Mouse (Mus musculus): Measurements from ENCODE around the gene Sobp.

GRCm38 (mm10) chr10:43052462-43052861 lies 121.9 kb downstream of the Sobp start:
- TF ChIP-seq CTCF (IDR thresholded peaks at IDR 0.05; ENCODE audit: control insufficient read depth, insufficient read depth, insufficient replicate concordance, low read depth, low read length): peak; percentile 48; the same call in 1 of the 2 replicates
- no peak for TF ChIP-seq POLR2A (IDR thresholded peaks at IDR 0.05; ENCODE audit: control insufficient read depth, low read depth, low read length)

Measured in testis, adult 2 months (tissue).